Mouse (Mus musculus): Measurements from ENCODE around the gene Lrmda. TPM values are rescaled to one million over a fixed set of nuclear protein-coding genes. Genes with fewer than 3 reads are reported as not detected.

Lrmda gene
- polyA plus RNA-seq, 1 experiment = not detected

- Histone ChIP-seq H3K4me3 (ENCODE audit: low read depth, low read length) (no peak overlapping the region), H3K4me1 (ENCODE audit: control insufficient read depth, insufficient read depth, insufficient read length, low read length) (no peaks in the 10 kb centered on the region), H3K36me3 (ENCODE audit: control insufficient read depth, insufficient read depth, low read length) (no peaks in the 10 kb centered on the region), H3K27me3 (ENCODE audit: control insufficient read depth, insufficient read depth, low read length) (no peaks in the 10 kb centered on the region), H3K27ac (ENCODE audit: insufficient read depth, low read depth, low read length) (no peak overlapping the region)
- no peak for TF ChIP-seq CTCF (IDR thresholded peaks at IDR 0.05; ENCODE audit: extremely low read depth, insufficient read length, insufficient replicate concordance, low read depth, low read length)
- TF ChIP-seq POLR2A (IDR thresholded peaks at IDR 0.05; ENCODE audit: low read depth, low read length) = no peak
- 73% methylated on average over 6 of the region's 6 CpGs for WGBS
Measured at GRCm38 (mm10) chr14:22817346-22818201, 798.1 kb downstream of the Lrmda start.

- no peaks in the 10 kb centered on the region for H3K27me3 ChIP-seq (ENCODE audit: control insufficient read depth, insufficient read depth, low read length)
- no peaks in the 10 kb centered on the region for H3K4me1 ChIP-seq (ENCODE audit: control insufficient read depth, insufficient read depth, insufficient read length, low read length)
- no peaks in the 10 kb centered on the region for H3K36me3 ChIP-seq (ENCODE audit: control insufficient read depth, insufficient read depth, low read length)
- no peak overlapping the region for H3K4me3 ChIP-seq (ENCODE audit: low read depth, low read length)
- WGBS = 68% methylated on average over 3 of the region's 3 CpGs
- no peak for TF ChIP-seq POLR2A (IDR thresholded peaks at IDR 0.05; ENCODE audit: low read depth, low read length)
- no peak for TF ChIP-seq CTCF (IDR thresholded peaks at IDR 0.05; ENCODE audit: extremely low read depth, insufficient read length, insufficient replicate concordance, low read depth, low read length)
- H3K27ac ChIP-seq (ENCODE audit: insufficient read depth, low read depth, low read length) = no peak overlapping the region
Measured at GRCm38 (mm10) chr14:22818202-22818530, 798.7 kb downstream of the Lrmda start.

- H3K4me3 ChIP-seq (ENCODE audit: low read depth, low read length) = no peak overlapping the region
- H3K27ac ChIP-seq (ENCODE audit: insufficient read depth, low read depth, low read length) = no peak overlapping the region
- WGBS = 43% methylated on average over 3 of the region's 3 CpGs
- TF ChIP-seq CTCF (IDR thresholded peaks at IDR 0.05; ENCODE audit: extremely low read depth, insufficient read length, insufficient replicate concordance, low read depth, low read length) = no peak
- TF ChIP-seq POLR2A (IDR thresholded peaks at IDR 0.05; ENCODE audit: low read depth, low read length) = no peak
- no peaks in the 10 kb centered on the region for H3K4me1 ChIP-seq (ENCODE audit: control insufficient read depth, insufficient read depth, insufficient read length, low read length)
- H3K27me3 ChIP-seq (ENCODE audit: control insufficient read depth, insufficient read depth, low read length) = no peaks in the 10 kb centered on the region
- H3K36me3 ChIP-seq (ENCODE audit: control insufficient read depth, insufficient read depth, low read length) = no peaks in the 10 kb centered on the region
Measured at GRCm38 (mm10) chr14:22822942-22823341, 803.4 kb downstream of the Lrmda start.

GRCm38 (mm10) chr14:22826825-22827224 is 807.3 kb downstream of the Lrmda start:
- no peak overlapping the region for H3K4me3 ChIP-seq (ENCODE audit: low read depth, low read length)
- H3K36me3 ChIP-seq (ENCODE audit: control insufficient read depth, insufficient read depth, low read length) = no peaks in the 10 kb centered on the region
- H3K27ac ChIP-seq (ENCODE audit: insufficient read depth, low read depth, low read length) = no peak overlapping the region
- H3K4me1 ChIP-seq (ENCODE audit: control insufficient read depth, insufficient read depth, insufficient read length, low read length) = no peaks in the 10 kb centered on the region
- WGBS = 57% methylated on average over 3 of the region's 3 CpGs
- no peaks in the 10 kb centered on the region for H3K27me3 ChIP-seq (ENCODE audit: control insufficient read depth, insufficient read depth, low read length)
- TF ChIP-seq CTCF (IDR thresholded peaks at IDR 0.05; ENCODE audit: extremely low read depth, insufficient read length, insufficient replicate concordance, low read depth, low read length) (no peak), POLR2A (IDR thresholded peaks at IDR 0.05; ENCODE audit: low read depth, low read length) (no peak)

- no peaks in the 10 kb centered on the region for H3K36me3 ChIP-seq (ENCODE audit: control insufficient read depth, insufficient read depth, low read length)
- H3K4me1 ChIP-seq (ENCODE audit: control insufficient read depth, insufficient read depth, insufficient read length, low read length) = no peaks in the 10 kb centered on the region
- TF ChIP-seq CTCF (IDR thresholded peaks at IDR 0.05; ENCODE audit: extremely low read depth, insufficient read length, insufficient replicate concordance, low read depth, low read length) (no peak), POLR2A (IDR thresholded peaks at IDR 0.05; ENCODE audit: low read depth, low read length) (no peak)
- no peak overlapping the region for H3K27ac ChIP-seq (ENCODE audit: insufficient read depth, low read depth, low read length)
- no peaks in the 10 kb centered on the region for H3K27me3 ChIP-seq (ENCODE audit: control insufficient read depth, insufficient read depth, low read length)
- no peak overlapping the region for H3K4me3 ChIP-seq (ENCODE audit: low read depth, low read length)
Measured at GRCm38 (mm10) chr14:22837058-22837457, 817.5 kb downstream of the Lrmda start.

GRCm38 (mm10) chr14:22841136-22841535 is 821.6 kb downstream of the Lrmda start:
- Histone ChIP-seq H3K4me1 (ENCODE audit: control insufficient read depth, insufficient read depth, insufficient read length, low read length) (no peaks in the 10 kb centered on the region), H3K27ac (ENCODE audit: insufficient read depth, low read depth, low read length) (no peak overlapping the region), H3K27me3 (ENCODE audit: control insufficient read depth, insufficient read depth, low read length) (no peaks in the 10 kb centered on the region), H3K4me3 (ENCODE audit: low read depth, low read length) (no peak overlapping the region), H3K36me3 (ENCODE audit: control insufficient read depth, insufficient read depth, low read length) (no peaks in the 10 kb centered on the region)
- WGBS = 64% methylated on average over 4 of the region's 4 CpGs
- TF ChIP-seq CTCF (IDR thresholded peaks at IDR 0.05; ENCODE audit: extremely low read depth, insufficient read length, insufficient replicate concordance, low read depth, low read length) = no peak

GRCm38 (mm10) chr14:22844006-22844405 is 824.5 kb downstream of the Lrmda start:
- no peak for TF ChIP-seq POLR2A (IDR thresholded peaks at IDR 0.05; ENCODE audit: low read depth, low read length)
- TF ChIP-seq CTCF (IDR thresholded peaks at IDR 0.05; ENCODE audit: extremely low read depth, insufficient read length, insufficient replicate concordance, low read depth, low read length) = no peak

More at GRCm38 (mm10) chr14:22844006-22844405, 824.5 kb downstream of the Lrmda start:
- no peak overlapping the region for H3K27ac ChIP-seq (ENCODE audit: insufficient read depth, low read depth, low read length)
- H3K36me3 ChIP-seq (ENCODE audit: control insufficient read depth, insufficient read depth, low read length) = no peaks in the 10 kb centered on the region
- H3K4me1 ChIP-seq (ENCODE audit: control insufficient read depth, insufficient read depth, insufficient read length, low read length) = no peaks in the 10 kb centered on the region
- no peak overlapping the region for H3K4me3 ChIP-seq (ENCODE audit: low read depth, low read length)
- no peaks in the 10 kb centered on the region for H3K27me3 ChIP-seq (ENCODE audit: control insufficient read depth, insufficient read depth, low read length)
